Mouse (Mus musculus) lung, postnatal 0 days (tissue): ENCODE results near the gene Nop14.

Experiments used
- CTCF ChIP-seq: IDR thresholded peaks from 2 replicates; pipeline ENCODE4 v1.5.1; 2016; ENCODE audit warnings: antibody characterized with exemption, mild to moderate bottlenecking
- EP300 ChIP-seq: IDR thresholded peaks from 2 replicates; pipeline ENCODE4 v1.6.1; 2016; ENCODE audit warnings: antibody characterized with exemption, mild to moderate bottlenecking, control low read depth

DNA sequence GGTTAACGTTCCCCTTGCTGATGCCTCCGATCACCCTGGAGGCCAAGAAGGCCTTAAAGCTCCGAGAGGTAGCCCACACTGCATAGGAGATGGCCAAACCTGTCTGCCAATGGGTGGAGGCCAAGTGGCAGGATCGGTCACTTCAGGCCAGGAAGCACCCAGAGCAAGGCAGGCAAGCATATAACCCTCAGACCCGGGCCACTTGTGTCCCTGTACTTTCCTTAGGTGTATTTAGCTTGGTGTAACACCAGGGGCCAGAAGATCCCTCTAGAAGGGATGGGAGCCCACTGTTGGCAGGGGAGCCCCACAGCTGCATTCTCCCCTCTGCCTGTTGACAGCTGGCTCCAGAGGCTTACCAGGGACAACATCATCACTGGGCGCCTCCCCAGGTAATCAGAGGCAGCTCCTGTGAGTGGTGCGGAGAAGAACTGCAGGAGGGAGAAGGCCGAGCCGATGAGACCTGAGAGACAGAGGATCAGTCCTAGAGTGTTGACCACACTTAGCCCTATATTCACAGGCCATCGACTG lies 24.2 kb downstream of the Nop14 start:
- TF ChIP-seq CTCF = no peak
- TF ChIP-seq EP300 = no peak
